Mouse (Mus musculus): ENCODE results near the gene Lrrc30.

Lrrc30 gene

GRCm38 (mm10) chr17:67632676-67633339 lies at the start of gene Lrrc30:
Lrrc30 (minus strand) TSS chr17:67632723.
- no peak for DNase-seq

GRCm38 (mm10) chr17:67681084-67681483 lies 48.6 kb upstream of the Lrrc30 start:
- DNase-seq: no peak

GRCm38 (mm10) chr17:67678576-67678975 lies 46.1 kb upstream of the Lrrc30 start:
- no peak for DNase-seq

- DNase-seq: no peak
Measured at GRCm38 (mm10) chr17:67667981-67668380, 35.5 kb upstream of the Lrrc30 start.

- no peak for DNase-seq
Measured at GRCm38 (mm10) chr17:67666981-67667380, 34.5 kb upstream of the Lrrc30 start.

- no peak for DNase-seq
Measured at GRCm38 (mm10) chr17:67664299-67664698, 31.8 kb upstream of the Lrrc30 start.

GRCm38 (mm10) chr17:67651506-67651905 lies 19.0 kb upstream of the Lrrc30 start:
- DNase-seq: peak; percentile 10

GRCm38 (mm10) chr17:67641627-67642026 lies 9.1 kb upstream of the Lrrc30 start:
- DNase-seq: no peak

GRCm38 (mm10) chr17:67638119-67638810 lies 5.7 kb upstream of the Lrrc30 start:
- no peak for DNase-seq

- DNase-seq: no peak
Measured at GRCm38 (mm10) chr17:67636951-67637350, 4.4 kb upstream of the Lrrc30 start.

- no peak for DNase-seq
Measured at GRCm38 (mm10) chr17:67636304-67636703, 3.8 kb upstream of the Lrrc30 start.

- DNase-seq: no peak
Measured at GRCm38 (mm10) chr17:67629746-67630145, 2.8 kb downstream of the Lrrc30 start.

- DNase-seq: no peak
Measured at GRCm38 (mm10) chr17:67629211-67629657, 3.3 kb downstream of the Lrrc30 start.

- DNase-seq: no peak
Measured at GRCm38 (mm10) chr17:67628475-67628874, 4.0 kb downstream of the Lrrc30 start.

- no peak for DNase-seq
Measured at GRCm38 (mm10) chr17:67625431-67625830, 7.1 kb downstream of the Lrrc30 start.

- DNase-seq: no peak
Measured at GRCm38 (mm10) chr17:67619001-67619400, 13.5 kb downstream of the Lrrc30 start.

- no peak for DNase-seq
Measured at GRCm38 (mm10) chr17:67614381-67614780, 18.1 kb downstream of the Lrrc30 start.

- no peak for DNase-seq
Measured at GRCm38 (mm10) chr17:67612576-67612975, 19.9 kb downstream of the Lrrc30 start.

GRCm38 (mm10) chr17:67612151-67612550 lies 20.4 kb downstream of the Lrrc30 start:
- no peak for DNase-seq

GRCm38 (mm10) chr17:67604446-67604845 lies 28.1 kb downstream of the Lrrc30 start:
- no peak for DNase-seq

- no peak for DNase-seq
Measured at GRCm38 (mm10) chr17:67602556-67602955, 30.0 kb downstream of the Lrrc30 start.

GRCm38 (mm10) chr17:67584937-67585579 lies 47.5 kb downstream of the Lrrc30 start:
- peak; percentile 32 for DNase-seq

GRCm38 (mm10) chr17:67584533-67584932 lies 48.0 kb downstream of the Lrrc30 start:
- DNase-seq: no peak

GRCm38 (mm10) chr17:67583422-67583821 lies 49.1 kb downstream of the Lrrc30 start:
- DNase-seq: no peak

Data from cerebellum, adult 9-11 months (tissue).